Mouse (Mus musculus): ENCODE data around the gene Igsf21.

Igsf21 gene

GRCm38 (mm10) chr4:140101106-140101505 is 145.5 kb downstream of the Igsf21 start:
- no peak for DNase-seq (ENCODE audit: low spot score in 2 of 2)

- DNase-seq (ENCODE audit: low spot score in 2 of 2) = no peak
Observed at GRCm38 (mm10) chr4:140100141-140100540, 146.4 kb downstream of the Igsf21 start.

- DNase-seq (ENCODE audit: low spot score in 2 of 2) = no peak
Observed at GRCm38 (mm10) chr4:140096283-140096682, 150.3 kb downstream of the Igsf21 start.

- DNase-seq (ENCODE audit: low spot score in 2 of 2) = no peak
Observed at GRCm38 (mm10) chr4:140094835-140095234, 151.7 kb downstream of the Igsf21 start.

- no peak for DNase-seq (ENCODE audit: low spot score in 2 of 2)
Observed at GRCm38 (mm10) chr4:140092367-140092766, 154.2 kb downstream of the Igsf21 start.

GRCm38 (mm10) chr4:140091693-140092092 is 154.9 kb downstream of the Igsf21 start:
- no peak for DNase-seq (ENCODE audit: low spot score in 2 of 2)

- DNase-seq (ENCODE audit: low spot score in 2 of 2) = no peak
Observed at GRCm38 (mm10) chr4:140089676-140090075, 156.9 kb downstream of the Igsf21 start.

GRCm38 (mm10) chr4:140088711-140089440 is 157.7 kb downstream of the Igsf21 start:
- DNase-seq (ENCODE audit: low spot score in 2 of 2) = no peak

GRCm38 (mm10) chr4:140086192-140086591 is 160.4 kb downstream of the Igsf21 start:
- no peak for DNase-seq (ENCODE audit: low spot score in 2 of 2)

- no peak for DNase-seq (ENCODE audit: low spot score in 2 of 2)
Observed at GRCm38 (mm10) chr4:140084521-140085011, 162.0 kb downstream of the Igsf21 start.

GRCm38 (mm10) chr4:140084064-140084463 is 162.5 kb downstream of the Igsf21 start:
- DNase-seq (ENCODE audit: low spot score in 2 of 2) = no peak

GRCm38 (mm10) chr4:140078416-140078815 is 168.2 kb downstream of the Igsf21 start:
- no peak for DNase-seq (ENCODE audit: low spot score in 2 of 2)

GRCm38 (mm10) chr4:140077615-140078014 is 169.0 kb downstream of the Igsf21 start:
- no peak for DNase-seq (ENCODE audit: low spot score in 2 of 2)

GRCm38 (mm10) chr4:140076852-140077563 is 169.6 kb downstream of the Igsf21 start:
- no peak for DNase-seq (ENCODE audit: low spot score in 2 of 2)

- no peak for DNase-seq (ENCODE audit: low spot score in 2 of 2)
Observed at GRCm38 (mm10) chr4:140076428-140076827, 170.2 kb downstream of the Igsf21 start.

GRCm38 (mm10) chr4:140071047-140071446 is 175.5 kb downstream of the Igsf21 start:
- DNase-seq (ENCODE audit: low spot score in 2 of 2) = no peak

GRCm38 (mm10) chr4:140070331-140070652 is 176.3 kb downstream of the Igsf21 start:
- no peak for DNase-seq (ENCODE audit: low spot score in 2 of 2)

- no peak for DNase-seq (ENCODE audit: low spot score in 2 of 2)
Observed at GRCm38 (mm10) chr4:140069563-140070330, 176.8 kb downstream of the Igsf21 start.

GRCm38 (mm10) chr4:140068468-140068867 is 178.1 kb downstream of the Igsf21 start:
- DNase-seq (ENCODE audit: low spot score in 2 of 2) = no peak

GRCm38 (mm10) chr4:140066011-140066410 is 180.6 kb downstream of the Igsf21 start:
- DNase-seq (ENCODE audit: low spot score in 2 of 2) = no peak

- DNase-seq (ENCODE audit: low spot score in 2 of 2) = no peak
Observed at GRCm38 (mm10) chr4:140063153-140063671, 183.4 kb downstream of the Igsf21 start.

- no peak for DNase-seq (ENCODE audit: low spot score in 2 of 2)
Observed at GRCm38 (mm10) chr4:140060251-140060650, 186.3 kb downstream of the Igsf21 start.

All from spleen, postnatal 4 days (tissue).